Mouse (Mus musculus) CH12.LX (cell line): ENCODE measurements around the gene Carmil1. TPM values are rescaled to one million over a fixed set of nuclear protein-coding genes. Genes with fewer than 3 reads are reported as not detected.

Source experiments
- DNase-seq: peaks from one replicate; pipeline ENCODE4 v3.0.0-alpha.2; 2013; ENCODE audit errors: extremely low read depth
- H3K27ac ChIP-seq: 2 replicates; pipeline ENCODE4 v1.5.1; 2012; ENCODE audit warnings: low read depth, mild to moderate bottlenecking, control low read depth, moderate library complexity; ENCODE audit not compliant: insufficient read depth
- H3K27me3 ChIP-seq: replicated peaks from 2 replicates; pipeline ENCODE3; 2012; ENCODE audit warnings: inconsistent platforms
- H3K36me3 ChIP-seq, 2 experiments: replicated peaks in 1 of 2; 2 replicates each; pipeline versions ENCODE3 to v1.6.1; 2012; ENCODE audit warnings: inconsistent platforms in 1 of 2, low read length in 1 of 2, mild to moderate bottlenecking in 1 of 2, mixed read lengths in 1 of 2, moderate library complexity in 1 of 2; ENCODE audit not compliant: control insufficient read depth in 1 of 2, insufficient read depth in 1 of 2
- H3K4me1 ChIP-seq, 2 experiments: 2 replicates each; pipeline ENCODE4 v1.6.1; 2012; ENCODE audit warnings: inconsistent platforms in 1 of 2, moderate library complexity in 1 of 2; ENCODE audit not compliant: insufficient read depth in 2 of 2, control insufficient read depth in 1 of 2
- H3K4me2 ChIP-seq: 2 replicates; pipeline ENCODE4 v1.6.1; 2012; ENCODE audit warnings: low read depth, mild to moderate bottlenecking, control low read depth; ENCODE audit not compliant: poor library complexity, insufficient read depth, severe bottlenecking
- H3K4me3 ChIP-seq, 3 experiments: fragments of 150-350 bp in 1 of 3; sonication (generic) in 1 of 3; replicated peaks in 1 of 3; 2 replicates each; pipeline versions ENCODE3 to v1.5.1; 2011 to 2012; ENCODE audit warnings: low read depth in 2 of 3, low read length in 2 of 3, mild to moderate bottlenecking in 2 of 3, moderate library complexity in 2 of 3, control low read depth in 1 of 3, improper control_type of control experiment in 1 of 3, inconsistent platforms in 1 of 3, mixed read lengths in 1 of 3; ENCODE audit not compliant: poor library complexity in 1 of 3
- H3K79me2 ChIP-seq: replicated peaks from 2 replicates; pipeline ENCODE4 v1.6.1; 2012; ENCODE audit warnings: mild to moderate bottlenecking, moderate library complexity; ENCODE audit not compliant: control insufficient read depth, poor library complexity, insufficient read depth, severe bottlenecking; ENCODE audit errors: extremely low read depth
- H3K9ac ChIP-seq: 2 replicates; pipeline ENCODE4 v1.6.1; 2012; ENCODE audit warnings: low read depth, mild to moderate bottlenecking, control low read depth, moderate library complexity; ENCODE audit not compliant: insufficient read depth
- H3K9me3 ChIP-seq: replicated peaks from 2 replicates; pipeline ENCODE3; 2012; ENCODE audit warnings: low read length, inconsistent platforms, mixed read lengths
- BHLHE40 ChIP-seq: IDR thresholded peaks from 2 replicates; pipeline ENCODE4 v1.6.1; 2011; ENCODE audit warnings: mild to moderate bottlenecking, low read depth, low read length, improper control_type of control experiment
- CHD2 ChIP-seq: IDR thresholded peaks from 2 replicates; pipeline ENCODE4 v1.6.1; 2011; ENCODE audit warnings: low read length, improper control_type of control experiment
- CTCF ChIP-seq, 2 experiments: IDR thresholded peaks in 1 of 2; conservative IDR thresholded peaks in 1 of 2; 2 replicates each; pipeline ENCODE4 v1.5.1; 2011 to 2012; ENCODE audit warnings: low read depth in 2 of 2, low read length in 2 of 2, improper control_type of control experiment in 1 of 2, inconsistent platforms in 1 of 2, mild to moderate bottlenecking in 1 of 2, moderate library complexity in 1 of 2
- JUND ChIP-seq: conservative IDR thresholded peaks from 2 replicates; pipeline ENCODE4 v1.6.1; 2011; ENCODE audit warnings: low read depth, low read length, improper control_type of control experiment
- MAFK ChIP-seq: IDR thresholded peaks from 2 replicates; pipeline ENCODE4 v1.6.1; 2011; ENCODE audit warnings: low read length, improper control_type of control experiment; ENCODE audit not compliant: insufficient replicate concordance
- MAX ChIP-seq: IDR thresholded peaks from 2 replicates; pipeline ENCODE4 v1.6.1; 2011; ENCODE audit warnings: low read length, improper control_type of control experiment
- MEF2A ChIP-seq: IDR thresholded peaks from 2 replicates; pipeline ENCODE4 v1.6.1; 2014; ENCODE audit warnings: low read depth, mild to moderate bottlenecking, inconsistent platforms, low read length, improper control_type of control experiment, borderline replicate concordance
- MYC ChIP-seq: IDR thresholded peaks from 2 replicates; pipeline ENCODE4 v1.6.1; 2011; ENCODE audit warnings: low read depth, mild to moderate bottlenecking, improper control_type of control experiment, low read length
- NELFE ChIP-seq: IDR thresholded peaks from 2 replicates; pipeline ENCODE4 v1.6.1; 2011; ENCODE audit warnings: low read depth, low read length, improper control_type of control experiment
- PAX5 ChIP-seq: IDR thresholded peaks from 2 replicates; pipeline ENCODE4 v1.6.1; 2012; ENCODE audit warnings: low read length, inconsistent platforms, mixed read lengths
- SIN3A ChIP-seq: IDR thresholded peaks from 2 replicates; pipeline ENCODE4 v1.6.1; 2012; ENCODE audit warnings: low read length, improper control_type of control experiment, inconsistent platforms
- TCF12 ChIP-seq: IDR thresholded peaks from 2 replicates; pipeline ENCODE4 v1.6.1; 2014; ENCODE audit warnings: low read depth, mild to moderate bottlenecking, inconsistent platforms, low read length, improper control_type of control experiment
- ZNF384 ChIP-seq: IDR thresholded peaks from 2 replicates; pipeline ENCODE4 v1.6.1; 2012; ENCODE audit warnings: low read depth, low read length, improper control_type of control experiment, inconsistent platforms
- dilution Hi-C: fragments of 300-500 bp; cut with MboI; formaldehyde crosslinking; loops from 2 replicates; pipeline ENCODE4 v1.14.3; 2020; ENCODE audit warnings: low sequenced_read_pairs; ENCODE audit not compliant: extremely low pct_unique_long_range_greater_than_20kb, extremely low pct_ligation_motif_present
- in situ Hi-C: fragments of 300-500 bp; cut with MboI; formaldehyde crosslinking; loops from 3 replicates; pipeline ENCODE4 v1.14.3; 2019; ENCODE audit warnings: low sequenced_read_pairs, low pct_ligation_motif_present, low pct_unique_long_range_greater_than_20kb, mixed read lengths
- polyA plus RNA-seq: library from polyadenylated mRNA; unstranded; fragments of >175 nt; gene quantifications from 2 replicates; pipeline ENCODE4 v1.2.1, GENCODE M21; 2012; ENCODE audit warnings: low read depth; ENCODE audit not compliant: insufficient read length
- total RNA-seq, 2 experiments: library from RNA; depleted of rRNA; stranded (reverse); fragments of 300-350 nt in 1 of 2; fragments of >200 nt in 1 of 2; gene quantifications; 2 replicates each; pipeline ENCODE4 v1.2.3; 2012 to 2014

Gene Carmil1
- total and polyA plus RNA-seq, 3 experiments: 1.1 to 9.4 (median 7.2) TPM

GRCm38 (mm10) chr13:24072588-24072987 lies 208.0 kb downstream of the Carmil1 start (continued):
- TF ChIP-seq ZNF384: 0 out of 2 replicates have a peak, but pooled peaks have one; percentile 10
- TF ChIP-seq SIN3A: no peak
- TF ChIP-seq PAX5: no peak
- TF ChIP-seq CHD2: no peak
- no peak for TF ChIP-seq JUND

- Histone ChIP-seq H3K4me2 (no peak overlapping the region), H3K4me1 (peaks cover 0 to 4% of the 10 kb centered on the region in 2 experiments; a peak in 1 of 4 replicates), H3K9ac (no peak overlapping the region), H3K27me3 (no peaks in the 10 kb centered on the region), H3K9me3 (peaks cover 3% of the 10 kb centered on the region), H3K79me2 (no peaks in the 10 kb centered on the region), H3K27ac (no peak overlapping the region), H3K36me3 (peaks cover 0 to 29% of the 10 kb centered on the region in 2 experiments), H3K4me3 (no peak overlapping the region)
- dilution Hi-C loops (no loop called here), in situ Hi-C loops (no loop called here)
- no peak for DNase-seq
- TF ChIP-seq JUND: no peak
- no peak for TF ChIP-seq TCF12
These were observed 213.0 kb downstream of the Carmil1 start for GRCm38 (mm10) chr13:24067553-24067952.

- Histone ChIP-seq H3K4me2 (no peak overlapping the region), H3K9ac (no peak overlapping the region), H3K36me3 (peaks cover 0 to 29% of the 10 kb centered on the region in 2 experiments), H3K9me3 (peaks cover 3% of the 10 kb centered on the region)
- dilution Hi-C loops: no loop called here
- TF ChIP-seq BHLHE40: no peak
- TF ChIP-seq MAX: no peak
- TF ChIP-seq JUND: no peak
- no peak for TF ChIP-seq MEF2A
- no peak for TF ChIP-seq CHD2
- TF ChIP-seq MYC: no peak
- no peak for TF ChIP-seq CTCF (conservative IDR thresholded peaks at IDR 0.05 in 1 of 2, IDR thresholded peaks at IDR 0.05 in 1 of 2; ENCODE audit: low read depth in 2 of 2, low read length in 2 of 2)
- TF ChIP-seq NELFE: no peak
- no peak for TF ChIP-seq MAFK
- TF ChIP-seq, all 38 proteins: peak for 0
- no peaks in the 10 kb centered on the region for H3K27me3 ChIP-seq
- DNase-seq: no peak
- H3K4me3 ChIP-seq: no peak overlapping the region
- H3K79me2 ChIP-seq: no peaks in the 10 kb centered on the region
- peaks cover 0 to 4% of the 10 kb centered on the region in 2 experiments; a peak in 1 of 4 replicates for H3K4me1 ChIP-seq
- no peak overlapping the region for H3K27ac ChIP-seq
- in situ Hi-C loops: no loop called here
These were observed 215.1 kb downstream of the Carmil1 start for GRCm38 (mm10) chr13:24065536-24065935.
